Mouse (Mus musculus) embryo, embryonic 9.5 days (tissue): Measurements from ENCODE around the gene Tceal5.

Experiments
- DNase-seq: peaks from one replicate; pipeline ENCODE4 v3.0.0-alpha.2; 2017; ENCODE audit errors: extremely low spot score

Tceal5 gene

DNA sequence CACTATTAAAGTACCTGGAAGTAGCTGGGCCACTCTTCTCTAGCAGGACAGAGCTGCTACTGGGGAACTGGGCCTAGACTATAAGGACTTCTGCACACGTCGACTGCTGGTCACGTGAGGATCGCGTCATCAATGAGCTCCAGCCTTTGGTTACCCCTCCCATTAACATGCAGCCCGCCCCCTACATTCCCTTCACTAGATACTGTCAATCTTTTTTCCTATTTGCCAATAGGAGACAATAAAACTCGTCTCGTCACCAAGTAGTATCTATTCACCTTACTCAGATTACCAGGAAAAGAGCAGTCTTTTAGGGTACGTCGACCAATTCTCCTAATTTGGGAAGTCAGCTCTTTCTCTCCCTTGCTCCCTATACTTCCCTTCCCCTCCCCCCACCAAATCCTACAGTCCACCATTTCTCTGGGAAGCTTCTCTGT is 31.5 kb downstream of the Tceal5 start, which contains the start of gene Tceal8:
Gene Tceal8 (minus strand): TSS at position 225 of the 434 bp plus-strand sequence.
- DNase-seq, result peak; percentile 79

DNA sequence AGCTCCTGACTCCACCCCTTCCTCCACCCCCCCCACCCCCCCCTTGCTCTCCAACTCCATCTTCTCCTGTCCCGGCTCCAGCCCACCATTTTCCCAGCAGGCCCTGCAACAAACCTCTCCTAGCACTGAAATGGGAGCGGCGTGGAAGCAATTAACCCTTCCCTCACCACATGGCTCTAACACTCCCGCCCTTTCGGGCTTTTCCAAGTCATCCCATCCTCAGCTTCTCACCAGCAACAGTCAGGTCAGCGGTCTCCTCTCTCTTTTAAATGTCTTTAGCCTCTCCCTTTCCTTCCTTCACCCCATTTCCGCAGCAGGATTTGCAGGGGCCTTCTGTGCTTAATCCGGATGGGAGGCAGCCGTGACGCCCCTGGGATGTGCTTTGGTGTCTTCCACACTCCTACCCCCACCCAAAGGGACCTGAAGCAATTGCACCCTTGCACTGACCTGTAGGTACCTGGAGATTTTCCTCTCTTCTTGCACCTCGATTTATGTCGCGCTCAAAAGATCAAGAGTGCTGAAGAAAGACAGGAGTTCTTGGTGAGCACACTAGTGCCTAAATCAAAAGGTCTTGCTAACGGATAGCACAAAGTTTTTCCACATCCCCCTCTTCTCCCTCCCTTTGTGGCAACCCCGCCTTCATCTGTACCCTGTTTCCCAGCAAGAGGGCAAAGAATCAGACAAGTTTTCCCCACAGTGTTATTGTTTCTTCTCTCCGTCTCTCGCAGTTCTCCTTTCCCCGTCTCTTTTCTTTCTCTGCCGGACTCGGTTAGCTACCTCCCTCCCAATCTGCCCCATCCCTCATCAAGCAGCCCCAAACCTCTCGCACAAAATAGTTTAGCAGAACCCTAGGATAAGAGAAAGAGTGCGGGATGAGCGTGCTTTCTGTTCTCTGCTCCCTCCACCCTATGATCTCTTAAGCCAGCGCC is 32.2 kb downstream of the Tceal5 start:
- DNase-seq, result peak; percentile 70

DNA sequence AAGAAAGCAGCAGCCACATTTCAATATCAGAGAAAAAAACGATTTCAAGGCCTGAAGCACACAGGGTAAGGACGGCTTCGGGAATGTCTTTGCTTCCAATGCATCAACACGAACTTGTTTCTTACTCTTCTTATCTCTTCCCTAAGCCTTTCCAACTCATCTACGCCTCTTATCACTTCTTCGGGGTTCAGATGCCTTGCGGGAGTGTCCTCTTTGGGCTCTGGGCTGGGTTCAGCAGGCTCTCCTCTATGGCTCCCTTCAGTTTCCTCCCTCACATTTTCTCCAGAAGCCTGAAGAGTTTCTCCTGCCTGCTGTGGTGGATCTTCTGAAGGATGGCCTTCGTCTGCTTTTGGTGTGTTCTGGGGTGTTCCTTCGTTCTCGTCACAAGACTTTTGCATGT is 33.1 kb downstream of the Tceal5 start:
- DNase-seq, result no peak
